Mouse (Mus musculus) limb, embryonic 13.5 days (tissue): Measurements from ENCODE around the gene Exoc6b. TPM values are rescaled to one million over a fixed set of nuclear protein-coding genes. Genes with fewer than 3 reads are reported as not detected.

Source experiments
- ATAC-seq: fragments of 200-750 bp; cut with Nextera tagmentation; 2 replicates; pipeline ENCODE4 v1.8.0; 2017; ENCODE audit warnings: low read depth, moderate number of reproducible peaks, moderate TSS enrichment; ENCODE audit not compliant: low FRiP score
- H3K27ac ChIP-seq: fragments of 300-500 bp; sonication (generic); 2 replicates; pipeline ENCODE4 v1.5.1; 2015; ENCODE audit warnings: inconsistent platforms, mild to moderate bottlenecking, moderate library complexity
- H3K27me3 ChIP-seq: fragments of 300-500 bp; sonication (generic); 2 replicates; pipeline ENCODE4 v1.6.1; 2015; ENCODE audit warnings: mild to moderate bottlenecking, inconsistent platforms
- H3K36me3 ChIP-seq: fragments of 300-500 bp; sonication (generic); 2 replicates; pipeline ENCODE4 v1.6.1; 2015; ENCODE audit warnings: inconsistent platforms, mild to moderate bottlenecking, moderate library complexity
- H3K4me1 ChIP-seq: fragments of 300-500 bp; sonication (generic); 2 replicates; pipeline ENCODE4 v1.6.1; 2015; ENCODE audit warnings: inconsistent platforms
- H3K4me2 ChIP-seq: fragments of 300-500 bp; sonication (generic); replicated peaks from 2 replicates; pipeline ENCODE4 v1.6.1; 2015; ENCODE audit warnings: inconsistent platforms, mild to moderate bottlenecking, moderate library complexity
- H3K4me3 ChIP-seq: fragments of 300-500 bp; sonication (generic); 2 replicates; pipeline ENCODE4 v1.5.1; 2015; ENCODE audit warnings: moderate library complexity, mild to moderate bottlenecking, inconsistent platforms
- H3K9ac ChIP-seq: fragments of 300-500 bp; sonication (generic); 2 replicates; pipeline ENCODE4 v1.6.1; 2015; ENCODE audit warnings: mild to moderate bottlenecking, inconsistent platforms
- H3K9me3 ChIP-seq: fragments of 300-500 bp; sonication (generic); 2 replicates; pipeline ENCODE4 v1.6.1; 2016; ENCODE audit warnings: inconsistent platforms
- WGBS: fragments of 180-500 bp; shearing (Covaris S2); methylation state at CpG from one replicate; pipeline ENCODE4 v1.1.7; 2015; 5-methylcytosine and 5-hydroxymethylcytosine counted together
- polyA plus RNA-seq: library from polyadenylated mRNA; unstranded; fragments of >200 nt; fragmentation: Nextera tagmentation; extraction: Ambion mirVana; gene quantifications from 2 replicates; pipeline ENCODE4 v1.2.1, GENCODE M21; 2015

Exoc6b gene
- polyA plus RNA-seq, 1 experiment from 2014 or later = 40.1 TPM

DNA sequence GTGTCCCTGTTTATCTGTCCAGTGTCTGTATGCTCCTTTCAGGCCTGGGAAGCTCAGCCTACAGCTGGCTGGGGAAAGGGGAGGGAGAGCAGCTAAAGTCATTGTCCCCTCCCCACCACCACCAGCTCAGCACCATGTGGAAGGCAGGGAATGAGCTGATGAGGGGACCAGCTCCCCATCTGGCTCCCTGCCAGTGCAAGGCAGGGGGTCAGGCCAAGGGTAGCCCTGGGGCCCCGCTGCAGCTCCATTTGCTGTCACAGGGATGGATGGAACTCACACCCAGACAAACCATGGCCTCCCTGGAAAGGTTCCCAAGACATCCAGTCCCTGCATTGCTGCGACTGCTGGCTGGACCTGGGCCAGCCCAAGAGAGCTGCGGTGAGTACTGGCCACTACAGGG lies 499.3 kb downstream of the Exoc6b start:
- H3K9ac ChIP-seq = no peak overlapping the region
- no peak for ATAC-seq

DNA sequence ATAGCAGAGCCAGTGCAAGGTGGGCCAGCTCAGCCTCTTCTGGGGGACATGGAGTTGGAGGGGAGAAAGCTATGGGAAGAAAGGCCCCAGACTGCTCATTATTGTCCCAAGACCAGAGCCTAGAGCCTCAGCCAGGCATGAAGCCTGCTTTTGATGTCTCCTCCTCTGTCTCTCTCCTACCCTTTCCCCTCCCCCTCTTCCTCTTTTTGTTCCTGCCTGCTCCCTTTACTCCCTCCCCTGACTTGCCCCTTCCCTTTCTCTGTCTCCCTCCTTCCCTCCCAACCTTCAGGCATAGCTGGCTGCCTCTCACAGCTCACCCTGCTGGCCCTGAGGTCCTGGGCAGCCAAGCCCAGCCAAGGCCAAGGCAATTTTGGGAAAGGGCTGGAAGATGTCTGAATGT lies 499.7 kb downstream of the Exoc6b start:
- Histone ChIP-seq H3K4me2 (no peak overlapping the region), H3K4me1 (peaks cover 41% of the 10 kb centered on the region), H3K36me3 (peaks cover 29% of the 10 kb centered on the region), H3K4me3 (no peak overlapping the region), H3K9me3 (no peaks in the 10 kb centered on the region), H3K27ac (no peak overlapping the region), H3K9ac (no peak overlapping the region), H3K27me3 (no peaks in the 10 kb centered on the region; the same call in 1 of the 2 replicates)
- ATAC-seq = no peak

More for the DNA sequence above, 499.3 kb downstream of the Exoc6b start:
- peaks cover 33% of the 10 kb centered on the region for H3K36me3 ChIP-seq
- no peak overlapping the region for H3K4me3 ChIP-seq
- no peaks in the 10 kb centered on the region for H3K9me3 ChIP-seq
- H3K4me2 ChIP-seq = no peak overlapping the region
- H3K27ac ChIP-seq = no peak overlapping the region
- peaks cover 45% of the 10 kb centered on the region for H3K4me1 ChIP-seq
- peaks cover 4% of the 10 kb centered on the region for H3K27me3 ChIP-seq
- 26% methylated on average over 3 of the region's 3 CpGs for WGBS

DNA sequence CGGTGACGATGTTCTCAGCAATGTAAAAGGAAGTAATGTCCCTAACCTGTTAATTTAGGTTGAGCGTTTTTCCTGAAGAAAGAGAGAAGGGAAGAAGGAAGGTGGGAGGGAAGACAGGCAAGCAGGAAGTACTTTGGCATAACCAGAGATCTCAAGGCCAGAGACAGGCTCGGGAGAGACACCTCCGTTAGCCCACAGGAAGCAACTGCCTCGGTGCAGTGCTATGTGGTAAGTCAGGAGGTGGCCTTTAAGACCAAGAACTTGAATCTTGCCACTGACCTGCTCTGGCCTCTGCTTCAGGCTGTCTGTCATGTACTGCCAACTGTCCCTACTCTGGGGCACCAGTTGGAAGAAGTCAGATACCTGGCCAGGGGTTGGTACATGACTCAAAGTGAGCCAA lies 500.4 kb downstream of the Exoc6b start:
- Histone ChIP-seq H3K36me3 (peaks cover 22% of the 10 kb centered on the region), H3K27me3 (no peaks in the 10 kb centered on the region; the same call in 1 of the 2 replicates), H3K4me1 (peaks cover 34% of the 10 kb centered on the region), H3K9me3 (no peaks in the 10 kb centered on the region), H3K4me3 (no peak overlapping the region), H3K4me2 (no peak overlapping the region), H3K27ac (no peak overlapping the region; the same call in 1 of the 2 replicates), H3K9ac (no peak overlapping the region)
- no peak for ATAC-seq
- 54% methylated on average over 6 of the region's 6 CpGs for WGBS

Other genes with a start within 250 kb of the Exoc6b start
- gene Spr, start 68.3 kb upstream of the Exoc6b start, polyA plus RNA-seq = 39.5 and 41.4 TPM in 2 replicates
- gene Emx1, start 117.9 kb upstream of the Exoc6b start, polyA plus RNA-seq = 0.60 and 0.64 TPM in 2 replicates